Comparison of ENCODE assay signal across 9 mouse cellular contexts in the genomic region with DNA sequence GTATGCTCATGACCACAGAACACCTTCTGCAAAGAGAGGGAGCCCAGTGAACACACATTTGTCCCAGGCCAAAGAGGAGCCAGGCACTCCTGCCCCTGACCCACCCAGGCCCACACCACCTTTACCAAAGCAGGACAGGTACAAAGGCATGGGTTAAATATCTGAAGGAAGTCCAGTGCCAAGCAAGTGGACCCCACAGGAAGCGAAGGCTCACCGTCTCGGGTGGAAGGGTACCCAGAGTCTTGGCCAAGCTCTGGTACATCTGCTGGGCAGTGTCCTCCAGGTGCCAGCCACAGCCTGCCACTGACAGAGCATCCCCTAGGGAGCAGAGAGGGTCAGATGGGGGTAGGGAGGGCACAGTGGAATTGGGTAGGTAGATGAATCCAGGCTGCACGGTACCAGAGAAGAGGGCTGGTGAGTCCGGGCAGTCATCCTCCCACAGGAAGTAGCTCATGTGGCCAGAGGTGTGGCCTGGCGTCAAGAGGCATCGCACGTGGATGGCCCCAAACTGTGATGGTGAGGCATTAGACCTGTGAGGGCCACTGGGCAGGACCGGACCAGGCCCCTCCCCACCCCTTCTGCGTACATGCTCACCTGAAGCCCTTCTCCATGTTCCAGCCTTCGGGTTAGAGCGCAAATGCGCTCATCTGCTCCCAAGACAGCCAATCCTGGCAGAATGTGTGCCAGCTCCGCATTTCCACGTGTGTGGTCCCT. TPM values are rescaled to one million over a fixed set of nuclear protein-coding genes. Genes with fewer than 3 reads are reported as not detected.
DNase-seq lines count a peak whose midpoint lies in the region; ATAC-seq lines count a peak whose summit lies in the region.
"Had no signal": no experiment of that assay in that cellular context is flagged by ENCODE, and none has a peak within 500 bp of the region (broad histone marks: within the 10 kb centered on the region; RNA-seq: fewer than 3 reads in every experiment).

No protein-coding gene starts in this region.

- no peak for DNase-seq in kidney, postnatal 4 days
- no peak for DNase-seq in embryonic facial prominence, embryonic 14.5 days (ENCODE audit: low spot score)
- DNase-seq in intestine, embryonic 14.5 days (ENCODE audit: low spot score) = no peak
- DNase-seq in frontal cortex, adult 2 months (ENCODE audit: extremely low spot score in 1 of 2, low spot score in 1 of 2) = no peak
- no peak for DNase-seq in ovary, adult 18-20 months (ENCODE audit: low spot score)
- DNase-seq: gastrocnemius, postnatal 25 days had no signal

- H3K27me3 ChIP-seq in kidney, embryonic 16.5 days (ENCODE audit: insufficient read depth, low read length) = no peaks in the 10 kb centered on the region
- H3K27me3 ChIP-seq in embryonic facial prominence, embryonic 14.5 days (replicated peaks; ENCODE audit: control insufficient read depth, insufficient read depth, low read length) = no peaks in the 10 kb centered on the region
- no peaks in the 10 kb centered on the region for H3K27me3 ChIP-seq in intestine, embryonic 14.5 days (replicated peaks; ENCODE audit: control insufficient read depth, insufficient read depth, low read length)
- H3K27me3 ChIP-seq in neural tube, embryonic 12.5 days (replicated peaks) = no peaks in the 10 kb centered on the region

- peak overlapping the region; percentile 85 for H3K4me3 ChIP-seq in kidney, embryonic 16.5 days (ENCODE audit: low read length)
- peak overlapping the region; percentile 76 for H3K4me3 ChIP-seq in embryonic facial prominence, embryonic 14.5 days (ENCODE audit: low read depth, low read length)
- peak overlapping the region; percentile 94; the same call in 1 of the 2 replicates for H3K4me3 ChIP-seq in intestine, embryonic 14.5 days (ENCODE audit: low read depth, low read length)
- H3K4me3 ChIP-seq in neural tube, embryonic 12.5 days = peak overlapping the region; percentile 58

- no peak for ATAC-seq in kidney, embryonic 16.5 days (ENCODE audit: low FRiP score, low TSS enrichment)
- ATAC-seq in embryonic facial prominence, embryonic 14.5 days (ENCODE audit: low read depth) = no peak
- no peak for ATAC-seq in intestine, embryonic 14.5 days (replicated peaks; ENCODE audit: low FRiP score, low TSS enrichment, low read depth)
- no peak for ATAC-seq in neural tube, embryonic 12.5 days (ENCODE audit: low FRiP score, low read depth)
- ATAC-seq in megakaryocyte-erythroid progenitor cell, adult 5-6 weeks (replicated peaks; ENCODE audit: low FRiP score, low TSS enrichment, poor library complexity, severe bottlenecking) = no peak

- 71% methylated on average over 15 of the region's 15 CpGs for WGBS in kidney, embryonic 16.5 days
- 79% methylated on average over 15 of the region's 15 CpGs for WGBS in embryonic facial prominence, embryonic 14.5 days
- WGBS in intestine, embryonic 14.5 days = 78% methylated on average over 15 of the region's 15 CpGs
- 85% methylated on average over 15 of the region's 15 CpGs for WGBS in neural tube, embryonic 12.5 days

- no peak overlapping the region for H3K27ac ChIP-seq in kidney, embryonic 16.5 days (ENCODE audit: low read length)
- no peak overlapping the region for H3K27ac ChIP-seq in embryonic facial prominence, embryonic 14.5 days (replicated peaks; ENCODE audit: low read depth, low read length)
- no peak overlapping the region for H3K27ac ChIP-seq in intestine, embryonic 14.5 days (ENCODE audit: low read depth)
- H3K27ac ChIP-seq in neural tube, embryonic 12.5 days = no peak overlapping the region

- H3K9ac ChIP-seq in kidney, embryonic 16.5 days (replicated peaks; ENCODE audit: low read length) = peak overlapping the region; percentile 86
- H3K9ac ChIP-seq in embryonic facial prominence, embryonic 14.5 days (ENCODE audit: low read depth, low read length) = peak overlapping the region; percentile 82
- H3K9ac ChIP-seq in intestine, embryonic 14.5 days (ENCODE audit: low read length) = no peak overlapping the region
- H3K9ac ChIP-seq in neural tube, embryonic 12.5 days = peak overlapping the region; percentile 54

- peaks cover 36% of the 10 kb centered on the region for H3K36me3 ChIP-seq in kidney, embryonic 16.5 days (ENCODE audit: insufficient read depth, low read length)
- H3K36me3 ChIP-seq in embryonic facial prominence, embryonic 14.5 days (ENCODE audit: control insufficient read depth, insufficient read depth, low read length) = peaks cover 58% of the 10 kb centered on the region
- H3K36me3 ChIP-seq in intestine, embryonic 14.5 days (ENCODE audit: control insufficient read depth, insufficient read depth, low read length) = peaks cover 53% of the 10 kb centered on the region
- peaks cover 56% of the 10 kb centered on the region for H3K36me3 ChIP-seq in neural tube, embryonic 12.5 days

- H3K4me2 ChIP-seq in kidney, embryonic 16.5 days (replicated peaks; ENCODE audit: low read depth, low read length) = peak overlapping the region; percentile 90
- peak overlapping the region; percentile 87 for H3K4me2 ChIP-seq in embryonic facial prominence, embryonic 14.5 days (ENCODE audit: low read depth, low read length)
- H3K4me2 ChIP-seq in intestine, embryonic 14.5 days (ENCODE audit: low read length) = peak overlapping the region; percentile 94
- H3K4me2 ChIP-seq in neural tube, embryonic 12.5 days (replicated peaks) = peak overlapping the region; percentile 78

- H3K4me1 ChIP-seq in kidney, embryonic 16.5 days (ENCODE audit: insufficient read depth, low read length) = peaks cover 16% of the 10 kb centered on the region
- H3K4me1 ChIP-seq in embryonic facial prominence, embryonic 14.5 days (ENCODE audit: control insufficient read depth, insufficient read depth, low read length) = peaks cover 14% of the 10 kb centered on the region
- H3K4me1 ChIP-seq in intestine, embryonic 14.5 days (replicated peaks; ENCODE audit: control insufficient read depth, insufficient read depth, low read length) = peaks cover 12% of the 10 kb centered on the region
- peaks cover 20% of the 10 kb centered on the region for H3K4me1 ChIP-seq in neural tube, embryonic 12.5 days

- H3K9me3 ChIP-seq in kidney, embryonic 16.5 days (ENCODE audit: low read length) = no peaks in the 10 kb centered on the region
- no peaks in the 10 kb centered on the region for H3K9me3 ChIP-seq in embryonic facial prominence, embryonic 14.5 days (ENCODE audit: control insufficient read depth, low read length)
- H3K9me3 ChIP-seq in intestine, embryonic 14.5 days (ENCODE audit: control insufficient read depth, low read length) = no peaks in the 10 kb centered on the region
- H3K9me3 ChIP-seq in neural tube, embryonic 12.5 days = no peaks in the 10 kb centered on the region

RNA-seq across cellular contexts. Expression of a gene that starts 1.5 kb away (rescaled TPM):
- 79.8 and 83.7 TPM in 2 replicates for polyA plus RNA-seq in kidney, embryonic 16.5 days (2015; fragmentation: Nextera tagmentation; extraction: Ambion mirVana)
- 42.1 and 66.5 TPM in 2 replicates for polyA plus RNA-seq in embryonic facial prominence, embryonic 14.5 days (2014; fragmentation: Nextera tagmentation; extraction: Ambion mirVana)
- polyA plus RNA-seq in intestine, embryonic 14.5 days (2014; fragmentation: Nextera tagmentation; extraction: Ambion mirVana) = 57.2 and 67.8 TPM in 2 replicates
- polyA plus RNA-seq in neural tube, embryonic 12.5 days (2016; fragmentation: Nextera tagmentation; extraction: Ambion mirVana) = 102 and 103 TPM in 2 replicates
- 223 and 246 TPM in 2 replicates for polyA plus RNA-seq in frontal cortex, adult 2 months (2012; rRNA removed)
- 10.7 and 18.1 TPM in 2 replicates for total RNA-seq in megakaryocyte-erythroid progenitor cell, adult 5-6 weeks (2014; fragmentation: Nextera tagmentation)
- 11.8 and 15.7 TPM in 2 replicates for total RNA-seq in megakaryocyte-erythroid progenitor cell, adult 5-6 weeks (2017)

RNA-seq across cellular contexts. Expression of a gene that starts 2.4 kb away (rescaled TPM):
- polyA plus RNA-seq in kidney, embryonic 16.5 days (2015; fragmentation: Nextera tagmentation; extraction: Ambion mirVana) = 0.16 and 0.46 TPM in 2 replicates
- 0.09 and 0.65 TPM in 2 replicates for polyA plus RNA-seq in embryonic facial prominence, embryonic 14.5 days (2014; fragmentation: Nextera tagmentation; extraction: Ambion mirVana)
- polyA plus RNA-seq in intestine, embryonic 14.5 days (2014; fragmentation: Nextera tagmentation; extraction: Ambion mirVana) = 0.28 TPM in 2 replicates
- polyA plus RNA-seq in neural tube, embryonic 12.5 days (2016; fragmentation: Nextera tagmentation; extraction: Ambion mirVana) = 0.33 and 0.57 TPM in 2 replicates
- 0.06 and 0.08 TPM in 2 replicates for polyA plus RNA-seq in frontal cortex, adult 2 months (2012; rRNA removed)
- total RNA-seq in megakaryocyte-erythroid progenitor cell, adult 5-6 weeks (2014; fragmentation: Nextera tagmentation) = 1.2 TPM in 1 of 2 replicates, not detected in the other
- total RNA-seq in megakaryocyte-erythroid progenitor cell, adult 5-6 weeks (2017) = 0.15 TPM in 1 of 2 replicates, not detected in the other
- total RNA-seq: gastrocnemius, postnatal 25 days had no signal

RNA-seq across cellular contexts. Expression of a gene that starts 8.7 kb away (rescaled TPM):
- polyA plus RNA-seq in kidney, embryonic 16.5 days (2015; fragmentation: Nextera tagmentation; extraction: Ambion mirVana) = 105 and 109 TPM in 2 replicates
- polyA plus RNA-seq in embryonic facial prominence, embryonic 14.5 days (2014; fragmentation: Nextera tagmentation; extraction: Ambion mirVana) = 66.1 and 75.2 TPM in 2 replicates
- 93.5 and 93.8 TPM in 2 replicates for polyA plus RNA-seq in intestine, embryonic 14.5 days (2014; fragmentation: Nextera tagmentation; extraction: Ambion mirVana)
- 75.3 and 84.6 TPM in 2 replicates for polyA plus RNA-seq in neural tube, embryonic 12.5 days (2016; fragmentation: Nextera tagmentation; extraction: Ambion mirVana)
- 158 and 169 TPM in 2 replicates for polyA plus RNA-seq in frontal cortex, adult 2 months (2012; rRNA removed)
- 62.4 and 172 TPM in 2 replicates for total RNA-seq in megakaryocyte-erythroid progenitor cell, adult 5-6 weeks (2014; fragmentation: Nextera tagmentation)
- total RNA-seq in megakaryocyte-erythroid progenitor cell, adult 5-6 weeks (2017) = 11.1 and 21.4 TPM in 2 replicates

RNA-seq across cellular contexts. Expression of a gene that starts 10.4 kb away (rescaled TPM):
- polyA plus RNA-seq in kidney, embryonic 16.5 days (2015; fragmentation: Nextera tagmentation; extraction: Ambion mirVana) = 37.9 and 39.2 TPM in 2 replicates
- 26.9 and 27.2 TPM in 2 replicates for polyA plus RNA-seq in embryonic facial prominence, embryonic 14.5 days (2014; fragmentation: Nextera tagmentation; extraction: Ambion mirVana)
- polyA plus RNA-seq in intestine, embryonic 14.5 days (2014; fragmentation: Nextera tagmentation; extraction: Ambion mirVana) = 25.2 and 29.3 TPM in 2 replicates
- 25.5 and 29.2 TPM in 2 replicates for polyA plus RNA-seq in neural tube, embryonic 12.5 days (2016; fragmentation: Nextera tagmentation; extraction: Ambion mirVana)
- 35.9 and 38.5 TPM in 2 replicates for polyA plus RNA-seq in frontal cortex, adult 2 months (2012; rRNA removed)
- 20.4 and 29.9 TPM in 2 replicates for total RNA-seq in megakaryocyte-erythroid progenitor cell, adult 5-6 weeks (2014; fragmentation: Nextera tagmentation)
- 10.3 and 23.8 TPM in 2 replicates for total RNA-seq in megakaryocyte-erythroid progenitor cell, adult 5-6 weeks (2017)

RNA-seq across cellular contexts. Expression of a gene that starts 11.4 kb away (rescaled TPM):
- 0.40 and 0.57 TPM in 2 replicates for polyA plus RNA-seq in kidney, embryonic 16.5 days (2015; fragmentation: Nextera tagmentation; extraction: Ambion mirVana)
- polyA plus RNA-seq in embryonic facial prominence, embryonic 14.5 days (2014; fragmentation: Nextera tagmentation; extraction: Ambion mirVana) = 0.92 TPM in 1 of 2 replicates, not detected in the other
- polyA plus RNA-seq in intestine, embryonic 14.5 days (2014; fragmentation: Nextera tagmentation; extraction: Ambion mirVana) = 0.34 TPM in 1 of 2 replicates, not detected in the other
- polyA plus RNA-seq in neural tube, embryonic 12.5 days (2016; fragmentation: Nextera tagmentation; extraction: Ambion mirVana) = 1.0 and 1.9 TPM in 2 replicates
- 1.4 and 2.0 TPM in 2 replicates for polyA plus RNA-seq in frontal cortex, adult 2 months (2012; rRNA removed)
- total RNA-seq in megakaryocyte-erythroid progenitor cell, adult 5-6 weeks (2014; fragmentation: Nextera tagmentation) = 19.1 TPM in 1 of 2 replicates, not detected in the other
- not detected in 2 replicates for total RNA-seq in megakaryocyte-erythroid progenitor cell, adult 5-6 weeks (2017)
- total RNA-seq: gastrocnemius, postnatal 25 days had no signal
